Mouse (Mus musculus): ENCODE measurements at regions not wholly inside any gene's neighbourhood (a gene's known extent, or its start where the extent isn't known, plus 50 kb on each side); places are given as distances from the start of the nearest gene placed in this dataset.

- 78% methylated on average over 4 of the region's 4 CpGs for WGBS
- no peak for ATAC-seq (ENCODE audit: low read depth)
These were observed 68.9 kb downstream of the Tbx3 start for GRCm38 (mm10) chr5:119739386-119739785.

GRCm38 (mm10) chr5:119741116-119741515, 70.6 kb downstream of the Tbx3 start:
- H3K9ac ChIP-seq: no peak overlapping the region; the same call in 1 of the 2 replicates
- H3K36me3 ChIP-seq: no peaks in the 10 kb centered on the region
- WGBS: 9% methylated on average over 6 of the region's 6 CpGs

More at GRCm38 (mm10) chr5:119739386-119739785, 68.9 kb downstream of the Tbx3 start:
- peaks cover 12% of the 10 kb centered on the region for H3K27me3 ChIP-seq
- no peak overlapping the region for H3K9ac ChIP-seq
- no peak overlapping the region for H3K4me3 ChIP-seq
- no peaks in the 10 kb centered on the region for H3K36me3 ChIP-seq
- H3K9me3 ChIP-seq: no peaks in the 10 kb centered on the region
- H3K4me1 ChIP-seq (replicated peaks): no peaks in the 10 kb centered on the region
- H3K27ac ChIP-seq (replicated peaks): no peak overlapping the region
- no peak overlapping the region for H3K4me2 ChIP-seq

GRCm38 (mm10) chr5:119743733-119744132, 73.3 kb downstream of the Tbx3 start:
- no peak for ATAC-seq (ENCODE audit: low read depth)
- no peak overlapping the region for H3K27ac ChIP-seq (replicated peaks)
- 73% methylated on average over 10 of the region's 10 CpGs for WGBS
- peaks cover 37% of the 10 kb centered on the region for H3K27me3 ChIP-seq
- H3K4me1 ChIP-seq (replicated peaks): peaks cover 6% of the 10 kb centered on the region
- no peak overlapping the region for H3K4me2 ChIP-seq
- no peak overlapping the region for H3K9ac ChIP-seq
- H3K9me3 ChIP-seq: no peaks in the 10 kb centered on the region
- H3K36me3 ChIP-seq: no peaks in the 10 kb centered on the region
- no peak overlapping the region for H3K4me3 ChIP-seq

More at GRCm38 (mm10) chr5:119741116-119741515, 70.6 kb downstream of the Tbx3 start:
- H3K4me1 ChIP-seq (replicated peaks): no peaks in the 10 kb centered on the region
- H3K27ac ChIP-seq (replicated peaks): no peak overlapping the region
- H3K4me2 ChIP-seq: no peak overlapping the region
- H3K9me3 ChIP-seq: no peaks in the 10 kb centered on the region
- ATAC-seq (ENCODE audit: low read depth): no peak
- H3K27me3 ChIP-seq: peaks cover 17% of the 10 kb centered on the region
- no peak overlapping the region for H3K4me3 ChIP-seq

GRCm38 (mm10) chr5:119747038-119747437, 76.6 kb downstream of the Tbx3 start:
- whole genome bisulfite sequencing: 71% methylated on average over 10 of the region's 10 CpGs
- Histone ChIP-seq H3K27me3 (peaks cover 63% of the 10 kb centered on the region), H3K4me2 (no peak overlapping the region), H3K36me3 (no peaks in the 10 kb centered on the region), H3K4me1 (replicated peaks) (peaks cover 8% of the 10 kb centered on the region), H3K27ac (replicated peaks) (no peak overlapping the region), H3K9ac (no peak overlapping the region), H3K4me3 (no peak overlapping the region), H3K9me3 (no peaks in the 10 kb centered on the region)
- no peak for ATAC-seq (ENCODE audit: low read depth)

- WGBS: under 1% methylated on average over 21 of the region's 21 CpGs
- H3K27ac ChIP-seq (replicated peaks): no peak overlapping the region
- H3K4me2 ChIP-seq: peak overlapping the region; percentile 36
- peaks cover 8% of the 10 kb centered on the region for H3K4me1 ChIP-seq (replicated peaks)
- ATAC-seq (ENCODE audit: low read depth): no peak
- no peaks in the 10 kb centered on the region for H3K36me3 ChIP-seq
- peak overlapping the region; percentile 22; the same call in 1 of the 2 replicates for H3K9ac ChIP-seq
- H3K27me3 ChIP-seq: peaks cover 73% of the 10 kb centered on the region
- peak overlapping the region; percentile 11 for H3K4me3 ChIP-seq
- H3K9me3 ChIP-seq: no peaks in the 10 kb centered on the region
These were observed 78.2 kb downstream of the Tbx3 start for GRCm38 (mm10) chr5:119748667-119749066.

GRCm38 (mm10) chr5:119749153-119749552, 78.7 kb downstream of the Tbx3 start:
- Histone ChIP-seq H3K4me2 (peak overlapping the region; percentile 36), H3K9ac (no peak overlapping the region), H3K4me1 (replicated peaks) (peaks cover 8% of the 10 kb centered on the region), H3K4me3 (no peak overlapping the region), H3K27ac (replicated peaks) (no peak overlapping the region), H3K36me3 (no peaks in the 10 kb centered on the region), H3K9me3 (no peaks in the 10 kb centered on the region), H3K27me3 (peaks cover 72% of the 10 kb centered on the region)
- WGBS: 4% methylated on average over 16 of the region's 17 CpGs
- ATAC-seq (ENCODE audit: low read depth): no peak

GRCm38 (mm10) chr5:119755782-119756181, 76.7 kb upstream of the Tbx5 start:
- Histone ChIP-seq H3K4me2 (no peak overlapping the region), H3K9me3 (no peaks in the 10 kb centered on the region), H3K4me1 (replicated peaks) (no peaks in the 10 kb centered on the region), H3K27ac (replicated peaks) (no peak overlapping the region), H3K36me3 (no peaks in the 10 kb centered on the region), H3K9ac (no peak overlapping the region), H3K4me3 (no peak overlapping the region), H3K27me3 (peaks cover 40% of the 10 kb centered on the region)
- ATAC-seq (ENCODE audit: low read depth): no peak
- WGBS: 60% methylated on average over 9 of the region's 9 CpGs

- Histone ChIP-seq H3K36me3 (no peaks in the 10 kb centered on the region), H3K4me2 (no peak overlapping the region), H3K4me3 (no peak overlapping the region), H3K9ac (no peak overlapping the region), H3K27ac (replicated peaks) (no peak overlapping the region), H3K27me3 (peaks cover 15% of the 10 kb centered on the region; the same call in 1 of the 2 replicates), H3K4me1 (replicated peaks) (no peaks in the 10 kb centered on the region), H3K9me3 (no peaks in the 10 kb centered on the region)
- 74% methylated on average over 4 of the region's 4 CpGs for WGBS
- ATAC-seq (ENCODE audit: low read depth): no peak
These were observed 73.6 kb upstream of the Tbx5 start for GRCm38 (mm10) chr5:119758880-119759279.

- H3K27me3 ChIP-seq: peaks cover 23% of the 10 kb centered on the region
- no peaks in the 10 kb centered on the region for H3K9me3 ChIP-seq
- 83% methylated on average over 4 of the region's 4 CpGs for WGBS
- no peaks in the 10 kb centered on the region for H3K4me1 ChIP-seq (replicated peaks)
- no peak overlapping the region for H3K9ac ChIP-seq
- ATAC-seq (ENCODE audit: low read depth): no peak
- H3K36me3 ChIP-seq: no peaks in the 10 kb centered on the region
- no peak overlapping the region for H3K4me3 ChIP-seq
- H3K4me2 ChIP-seq: no peak overlapping the region
- no peak overlapping the region for H3K27ac ChIP-seq (replicated peaks)
These were observed 70.4 kb upstream of the Tbx5 start for GRCm38 (mm10) chr5:119762102-119762501.

- Histone ChIP-seq H3K9me3 (no peaks in the 10 kb centered on the region), H3K4me3 (no peak overlapping the region), H3K36me3 (no peaks in the 10 kb centered on the region), H3K9ac (no peak overlapping the region), H3K27ac (replicated peaks) (no peak overlapping the region), H3K27me3 (peaks cover 26% of the 10 kb centered on the region), H3K4me1 (replicated peaks) (no peaks in the 10 kb centered on the region), H3K4me2 (no peak overlapping the region)
- 54% methylated on average over 7 of the region's 7 CpGs for WGBS
- no peak for ATAC-seq (ENCODE audit: low read depth)
These were observed 69.1 kb upstream of the Tbx5 start for GRCm38 (mm10) chr5:119763337-119763736.

- Histone ChIP-seq H3K9ac (no peak overlapping the region), H3K4me3 (no peak overlapping the region), H3K36me3 (no peaks in the 10 kb centered on the region), H3K27ac (replicated peaks) (no peak overlapping the region), H3K4me2 (no peak overlapping the region), H3K27me3 (peaks cover 24% of the 10 kb centered on the region), H3K9me3 (no peaks in the 10 kb centered on the region), H3K4me1 (replicated peaks) (no peaks in the 10 kb centered on the region)
- no peak for ATAC-seq (ENCODE audit: low read depth)
- WGBS: 51% methylated on average over 13 of the region's 13 CpGs
These were observed 66.1 kb upstream of the Tbx5 start for GRCm38 (mm10) chr5:119766372-119766771.

GRCm38 (mm10) chr5:119770951-119771350, 61.5 kb upstream of the Tbx5 start:
- no peak overlapping the region for H3K9ac ChIP-seq
- H3K4me2 ChIP-seq: no peak overlapping the region
- H3K4me1 ChIP-seq (replicated peaks): no peaks in the 10 kb centered on the region
- no peak overlapping the region for H3K4me3 ChIP-seq
- no peaks in the 10 kb centered on the region for H3K9me3 ChIP-seq
- ATAC-seq (ENCODE audit: low read depth): no peak
- H3K27ac ChIP-seq (replicated peaks): no peak overlapping the region
- WGBS: 79% methylated on average over 2 of the region's 2 CpGs
- peaks cover 36% of the 10 kb centered on the region for H3K27me3 ChIP-seq
- no peaks in the 10 kb centered on the region for H3K36me3 ChIP-seq

GRCm38 (mm10) chr5:119776106-119776887, 56.2 kb upstream of the Tbx5 start:
- Histone ChIP-seq H3K4me1 (replicated peaks) (peaks cover 6% of the 10 kb centered on the region; the same call in 1 of the 2 replicates), H3K9ac (no peak overlapping the region), H3K9me3 (no peaks in the 10 kb centered on the region), H3K36me3 (no peaks in the 10 kb centered on the region), H3K4me2 (no peak overlapping the region), H3K4me3 (no peak overlapping the region), H3K27ac (replicated peaks) (no peak overlapping the region), H3K27me3 (peaks cover 49% of the 10 kb centered on the region)
- WGBS: 71% methylated on average over 9 of the region's 9 CpGs
- no peak for ATAC-seq (ENCODE audit: low read depth)
